Mouse (Mus musculus): ENCODE results near the gene Fam120b.
A peak's percentile ranks its signal among the peaks of the same experiment; 100 is the strongest.

The Fam120b gene

DNA sequence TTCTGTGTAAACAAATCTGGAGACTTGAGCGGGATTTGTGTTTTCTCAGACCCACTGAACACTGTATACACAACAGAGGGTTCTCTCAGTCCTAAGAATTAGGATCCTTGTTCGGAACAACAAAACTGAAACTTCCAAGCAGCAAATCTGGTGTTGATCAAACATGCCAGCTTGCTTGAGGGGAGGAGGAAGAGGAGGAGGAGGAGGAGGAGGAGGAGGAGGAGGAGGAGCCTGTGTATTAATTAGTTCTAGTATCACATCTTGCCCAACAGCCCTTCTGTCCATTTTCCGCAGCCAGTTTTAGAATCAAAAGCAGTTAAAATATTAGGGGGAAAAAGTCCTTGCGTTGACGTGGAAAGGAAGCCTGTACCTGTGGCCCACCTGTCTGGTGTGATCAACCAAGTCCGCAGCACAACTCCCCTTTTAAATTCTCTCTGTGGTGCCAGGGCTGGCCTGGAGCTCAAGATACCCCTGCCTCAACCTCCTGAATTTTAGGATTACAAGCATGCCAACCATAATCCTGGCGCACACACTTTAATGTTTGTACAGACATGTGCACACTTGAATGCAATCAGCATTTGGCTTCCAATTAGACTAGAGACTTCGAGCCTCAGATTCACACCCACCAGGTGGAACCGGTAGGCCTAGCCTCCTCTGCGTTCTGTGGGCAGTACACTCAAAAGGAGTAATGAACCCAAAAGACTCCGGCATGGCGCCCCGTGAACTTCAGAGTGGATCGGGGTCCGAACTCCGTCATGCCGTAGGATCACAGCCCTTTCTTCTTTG, 16.1 kb upstream of the Fam120b start:
- no peak for DNase-seq (ENCODE audit: low spot score in 2 of 2)

DNA sequence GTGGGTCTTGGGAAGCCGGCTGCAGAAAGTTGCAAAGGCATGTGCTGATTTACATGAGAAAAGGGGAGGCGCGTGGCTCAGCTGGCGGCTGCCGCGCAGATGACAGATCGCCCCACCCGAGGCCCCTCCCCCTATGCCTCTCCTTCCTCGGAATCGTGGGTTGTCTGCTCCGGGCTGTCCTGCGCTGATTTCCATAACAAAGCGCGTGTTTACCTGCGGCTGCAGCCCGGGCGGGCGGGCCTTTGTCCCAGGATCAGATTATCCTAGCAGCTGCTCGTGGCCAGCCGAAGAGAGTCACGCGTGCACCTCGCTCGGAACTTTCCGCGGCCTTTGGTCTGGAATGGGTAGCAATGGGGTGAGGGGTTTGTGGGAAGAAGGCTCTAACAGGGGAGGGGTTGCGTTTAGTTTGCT, 15.4 kb upstream of the Fam120b start:
- DNase-seq (ENCODE audit: low spot score in 2 of 2): no peak

DNA sequence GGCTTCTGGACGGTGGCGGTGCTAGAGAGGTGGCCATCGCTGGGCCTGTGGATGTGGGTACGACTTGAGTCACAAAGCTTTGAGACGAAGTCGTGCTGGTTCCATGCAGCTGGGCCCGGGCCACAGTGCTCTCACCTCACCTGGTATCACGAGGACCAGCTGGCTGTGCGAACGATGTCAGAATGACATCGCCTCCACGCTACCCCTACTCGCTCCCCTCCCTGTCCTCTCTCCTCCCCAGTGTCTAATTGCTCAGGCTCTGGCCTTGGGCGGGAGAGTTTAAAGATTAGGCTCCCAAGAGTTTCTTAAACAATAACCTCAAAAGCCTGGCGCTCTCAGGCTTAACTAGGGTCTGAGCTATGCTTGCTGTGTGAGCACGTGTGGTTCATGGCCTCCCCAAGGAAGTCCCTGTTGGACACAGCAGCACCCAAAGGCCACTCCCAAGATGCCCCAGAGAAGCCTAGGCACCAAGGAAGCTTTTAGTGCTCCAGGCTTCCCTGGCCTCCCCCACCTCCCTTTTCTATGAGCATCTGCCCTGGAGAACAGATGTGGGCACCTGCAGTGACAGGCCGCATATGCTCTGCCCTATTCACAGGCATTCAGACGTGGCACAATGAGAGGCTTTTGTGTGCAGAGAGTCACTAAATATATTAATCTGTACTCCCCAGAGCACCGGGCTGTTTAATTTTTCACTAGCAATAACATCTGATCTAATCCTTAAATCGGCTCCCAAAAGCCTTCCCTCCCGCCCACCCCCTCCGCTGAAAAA, 14.7 kb upstream of the Fam120b start:
- DNase-seq (ENCODE audit: low spot score in 2 of 2): no peak

DNA sequence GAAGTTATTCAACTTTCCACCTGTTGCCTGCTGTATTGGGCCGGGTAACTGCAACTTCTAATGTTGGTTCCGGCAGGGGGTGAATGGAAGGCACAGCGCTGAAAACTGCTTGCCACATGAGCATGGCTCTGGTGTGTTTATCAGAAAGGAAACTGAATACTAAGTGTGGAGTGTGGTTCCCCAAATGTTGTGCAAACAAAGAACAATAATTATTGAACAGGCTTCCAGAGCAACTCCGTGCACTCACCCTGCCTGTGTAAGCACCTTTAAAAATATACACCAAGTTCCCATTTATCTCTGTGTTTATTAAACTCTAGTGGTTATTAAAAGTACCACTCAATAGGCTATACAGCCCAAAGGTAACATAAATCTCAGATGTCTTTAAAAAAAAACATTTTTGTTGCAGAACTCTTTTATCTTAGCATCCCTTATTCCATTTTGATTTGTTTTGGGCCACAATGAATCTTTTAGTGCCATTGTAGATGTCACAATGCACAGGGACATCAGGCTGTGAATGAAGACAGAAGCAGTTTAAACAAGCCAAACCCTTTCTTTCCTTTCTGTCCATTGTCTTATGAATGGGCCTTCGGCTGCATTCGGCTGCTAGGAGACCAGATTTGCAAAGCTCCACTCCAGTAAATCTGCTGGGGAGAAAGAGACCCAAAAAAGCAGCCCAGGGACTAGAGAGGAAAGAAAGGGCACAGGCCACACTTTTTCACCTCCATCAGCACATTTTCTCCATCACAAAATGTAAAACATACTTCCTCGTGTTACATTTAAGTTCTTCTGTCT, 13.9 kb upstream of the Fam120b start:
- DNase-seq (ENCODE audit: low spot score in 2 of 2): no peak

DNA sequence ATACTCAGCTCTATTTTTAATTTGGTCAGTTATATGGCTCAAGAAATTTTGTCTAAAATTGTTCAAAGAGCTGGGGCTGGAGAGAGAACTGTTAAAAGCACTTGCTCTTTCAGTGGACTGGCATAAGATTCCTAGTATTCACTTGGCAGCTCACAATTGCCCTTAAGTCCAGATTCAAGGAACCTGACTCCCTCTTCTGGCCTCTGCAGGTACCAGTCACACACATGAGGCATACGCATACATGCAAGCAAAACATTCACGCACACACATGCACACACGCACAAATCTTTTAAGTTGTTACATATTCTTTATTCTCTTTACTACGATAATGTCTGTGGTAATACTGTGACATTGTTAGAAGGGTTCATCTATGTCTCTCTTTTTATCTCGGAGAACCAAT, 12.6 kb upstream of the Fam120b start:
- DNase-seq (ENCODE audit: low spot score in 2 of 2): no peak

DNA sequence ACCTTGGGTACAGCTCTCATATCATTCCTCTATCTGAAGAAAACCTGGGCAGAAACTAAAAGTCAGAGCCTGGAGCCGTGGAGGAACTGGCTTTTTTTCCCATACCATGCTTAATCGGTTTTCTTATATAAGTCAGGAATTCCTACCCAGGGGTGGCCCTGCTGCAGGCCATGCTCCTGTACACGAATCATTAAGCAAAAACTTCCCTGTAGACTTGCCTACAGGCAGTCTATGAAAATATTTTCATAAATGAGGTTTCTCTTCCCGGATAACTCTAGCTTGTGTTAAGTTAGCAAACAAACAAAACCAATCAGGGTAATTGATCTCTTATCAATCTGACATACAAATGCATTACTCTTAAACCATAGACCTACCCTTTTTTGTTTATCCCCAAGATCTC, 7.1 kb upstream of the Fam120b start:
- no peak for DNase-seq (ENCODE audit: low spot score in 2 of 2)

DNA sequence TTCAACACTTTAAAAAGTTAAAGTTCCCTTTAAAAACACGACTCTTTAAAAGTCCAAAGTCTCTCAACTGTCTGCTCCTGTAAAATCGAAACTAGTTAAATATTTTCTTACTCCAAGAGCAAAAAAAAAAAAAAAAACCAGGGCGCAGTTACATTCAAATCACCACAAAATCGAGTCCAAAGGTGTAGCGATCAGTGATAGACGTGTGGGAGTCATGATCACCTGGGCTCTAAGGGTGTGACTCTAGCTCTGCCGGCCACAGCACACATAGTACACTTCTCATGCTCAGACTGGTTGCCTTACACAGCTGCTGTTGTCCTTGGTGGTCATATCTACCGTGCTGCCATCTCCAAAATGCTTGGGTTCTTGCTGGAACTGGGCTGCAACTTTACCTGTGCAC, 6.6 kb upstream of the Fam120b start:
- no peak for DNase-seq (ENCODE audit: low spot score in 2 of 2)

DNA sequence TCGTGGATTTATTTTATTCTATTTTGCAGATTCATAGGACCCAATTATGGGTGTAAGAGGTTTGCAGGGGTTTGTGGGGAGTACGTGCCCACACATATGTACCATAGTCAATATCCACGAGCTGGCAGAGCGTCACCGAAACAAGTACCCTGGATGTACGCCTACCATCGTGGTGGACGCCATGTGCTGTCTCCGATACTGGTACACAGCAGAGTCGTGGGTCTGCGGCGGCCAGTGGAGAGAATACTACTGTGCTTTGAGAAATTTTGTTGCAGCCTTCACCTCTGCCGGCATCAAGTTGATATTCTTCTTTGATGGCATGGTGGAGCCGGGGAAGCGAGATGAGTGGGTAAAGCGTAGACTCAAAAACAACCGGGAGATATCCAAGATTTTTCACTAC, 5.7 kb downstream of the Fam120b start:
- DNase-seq (ENCODE audit: low spot score in 2 of 2): no peak

DNA sequence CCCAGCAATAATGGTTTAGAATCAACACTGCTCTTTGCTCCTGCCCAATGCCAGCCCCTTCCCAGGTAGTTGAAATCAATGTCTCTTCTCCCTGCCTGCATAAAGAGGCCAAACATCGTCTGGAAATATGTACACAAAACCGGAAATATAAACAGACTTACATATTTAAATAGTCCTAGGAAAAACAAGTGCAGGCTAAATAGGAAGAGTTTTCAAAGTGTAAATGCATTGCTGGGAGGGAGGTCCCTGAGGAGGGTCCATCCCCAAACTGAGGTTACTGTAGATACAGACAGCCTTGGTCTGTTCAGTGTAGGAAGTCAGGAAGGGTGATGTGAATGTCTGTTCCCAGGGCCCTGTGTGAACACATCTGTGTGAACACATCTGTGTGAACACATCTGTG, 10.6 kb downstream of the Fam120b start:
- no peak for DNase-seq (ENCODE audit: low spot score in 2 of 2)

DNA sequence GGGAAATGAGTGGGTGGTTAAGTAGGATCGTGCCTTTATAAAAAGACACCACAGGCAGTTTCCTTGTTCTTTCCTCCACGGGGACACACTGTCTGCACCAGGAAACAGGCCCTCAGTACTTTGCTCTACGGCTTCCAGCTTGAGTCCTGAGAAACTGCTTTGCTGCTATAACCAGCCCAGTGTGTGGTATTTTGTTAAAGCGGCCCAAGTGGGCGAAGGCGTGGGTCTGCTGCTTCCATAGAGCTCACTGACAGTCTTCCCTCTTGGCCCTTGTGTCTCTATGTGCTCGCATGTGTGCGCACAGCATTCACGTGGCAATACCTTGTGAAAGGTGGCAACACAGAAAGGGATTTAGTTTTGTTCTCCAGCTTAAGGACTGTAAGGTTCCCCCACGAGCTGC, 13.3 kb downstream of the Fam120b start:
- DNase-seq (ENCODE audit: low spot score in 2 of 2): no peak

DNA sequence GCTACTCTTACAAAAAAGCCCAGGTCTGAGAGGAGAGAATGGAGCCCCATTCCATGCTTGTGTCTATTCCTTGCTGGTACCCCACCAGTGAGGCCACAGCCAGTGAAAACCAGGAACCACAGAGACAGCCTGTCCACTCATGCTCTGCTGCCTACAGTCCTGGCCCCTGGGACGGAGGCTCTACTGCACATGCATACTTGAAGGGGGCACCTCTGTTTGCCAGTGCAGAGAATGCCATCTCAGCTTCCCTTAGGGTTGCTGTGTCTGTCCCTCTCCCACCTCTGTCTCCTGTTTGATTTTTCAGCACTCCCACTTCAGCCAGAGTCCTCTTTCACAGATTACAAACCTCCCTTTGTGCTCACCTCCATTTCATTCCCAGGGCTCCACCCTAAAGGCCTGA, 14.9 kb downstream of the Fam120b start:
- DNase-seq (ENCODE audit: low spot score in 2 of 2): no peak

DNA sequence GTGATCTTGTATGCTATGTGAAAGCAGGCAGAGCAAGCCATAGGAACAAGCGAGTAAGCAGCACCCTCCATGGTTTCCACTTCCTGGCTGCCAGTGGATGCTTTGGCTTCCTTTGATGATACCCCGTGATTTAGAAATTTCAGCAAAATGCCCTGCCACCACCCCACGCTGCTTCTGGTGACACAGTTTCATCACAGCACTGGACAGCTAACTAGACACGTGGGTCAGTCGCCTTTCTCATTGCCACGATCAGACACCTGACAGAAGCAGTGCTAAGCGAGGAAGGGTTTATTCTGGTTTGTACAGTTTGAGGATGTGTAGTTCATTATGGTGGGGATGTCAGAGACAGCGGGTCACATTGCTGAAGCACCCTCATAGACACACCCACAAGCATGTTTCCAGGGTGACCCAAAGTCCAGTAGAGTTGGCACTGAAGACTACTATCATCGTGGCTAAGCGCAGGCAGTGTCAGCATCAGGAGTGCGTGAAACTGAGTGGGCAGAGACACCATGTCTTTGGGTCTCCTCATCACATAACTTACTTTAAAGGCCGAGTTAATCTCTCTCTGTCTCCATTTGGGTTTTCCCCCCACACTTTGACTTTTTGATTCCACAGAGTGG, 20.7 kb downstream of the Fam120b start:
- no peak for DNase-seq (ENCODE audit: low spot score in 2 of 2)

DNA sequence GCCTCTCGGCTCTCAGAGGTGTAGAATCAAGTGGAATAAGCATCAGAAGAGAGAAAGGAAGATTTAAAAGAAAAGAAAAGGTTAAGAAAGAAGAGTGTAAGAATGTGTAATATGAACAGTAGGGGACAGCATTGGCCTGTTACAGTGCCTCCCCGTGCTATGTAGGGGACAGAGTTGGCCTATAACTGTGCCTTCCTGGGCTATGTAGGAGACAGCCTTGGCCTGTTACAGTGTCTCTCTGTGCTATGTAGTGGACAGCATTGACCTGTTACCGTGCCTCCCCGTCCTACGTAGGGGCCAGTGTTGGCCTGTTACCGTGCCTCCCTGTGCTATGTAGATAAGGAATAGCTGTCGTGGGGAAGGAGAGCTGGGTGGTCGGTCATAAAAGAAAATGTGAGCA, 23.5 kb downstream of the Fam120b start:
- no peak for DNase-seq (ENCODE audit: low spot score in 2 of 2)

DNA sequence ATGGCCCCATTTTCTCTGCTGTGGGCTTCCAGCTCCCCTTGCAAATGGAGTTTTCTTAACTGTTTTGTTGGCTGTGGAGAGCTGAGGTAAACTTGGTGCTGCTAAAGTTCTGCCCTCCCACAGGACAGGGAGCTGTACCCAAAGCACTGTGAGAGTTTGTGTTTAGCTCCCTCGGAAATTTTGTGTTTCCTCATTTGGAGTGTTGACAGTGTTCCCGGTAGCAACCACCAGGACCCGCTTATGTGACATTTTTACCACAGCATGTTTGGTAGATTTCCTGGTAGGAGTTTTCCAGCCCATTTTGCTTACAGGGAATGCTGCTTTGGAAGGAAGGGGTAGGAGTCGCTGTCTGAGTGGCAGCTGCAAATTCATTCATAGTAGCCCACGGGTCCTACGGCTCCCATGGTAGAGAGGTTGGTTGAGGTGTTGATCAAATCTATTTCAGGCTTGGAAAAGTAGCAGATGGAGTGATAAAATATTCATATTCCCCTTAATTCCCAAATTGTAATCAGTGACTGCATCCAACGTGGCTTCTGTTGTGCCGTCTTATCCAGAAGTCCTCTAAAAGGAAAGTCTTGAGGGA, 24.1 kb downstream of the Fam120b start:
- no peak for DNase-seq (ENCODE audit: low spot score in 2 of 2)

DNA sequence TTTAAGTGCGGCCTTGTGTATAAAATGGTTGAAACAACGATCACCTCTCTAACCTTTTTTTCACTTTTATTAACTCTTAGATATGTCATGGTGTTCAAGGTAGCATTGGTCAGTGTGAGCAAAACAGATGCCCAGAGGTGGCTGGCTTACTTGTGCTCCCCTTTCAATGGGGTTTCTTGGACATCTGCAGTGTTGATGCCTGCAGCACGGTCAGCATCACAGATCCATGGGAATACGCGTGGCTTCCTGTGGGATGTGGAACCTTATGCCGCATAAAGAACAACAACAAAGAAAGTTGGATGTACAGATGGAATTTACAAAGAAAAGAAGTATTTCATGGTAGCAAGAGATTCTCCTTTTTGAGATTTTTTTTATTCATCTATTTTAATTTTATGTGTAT, 25.4 kb downstream of the Fam120b start:
- DNase-seq (ENCODE audit: low spot score in 2 of 2): no peak

DNA sequence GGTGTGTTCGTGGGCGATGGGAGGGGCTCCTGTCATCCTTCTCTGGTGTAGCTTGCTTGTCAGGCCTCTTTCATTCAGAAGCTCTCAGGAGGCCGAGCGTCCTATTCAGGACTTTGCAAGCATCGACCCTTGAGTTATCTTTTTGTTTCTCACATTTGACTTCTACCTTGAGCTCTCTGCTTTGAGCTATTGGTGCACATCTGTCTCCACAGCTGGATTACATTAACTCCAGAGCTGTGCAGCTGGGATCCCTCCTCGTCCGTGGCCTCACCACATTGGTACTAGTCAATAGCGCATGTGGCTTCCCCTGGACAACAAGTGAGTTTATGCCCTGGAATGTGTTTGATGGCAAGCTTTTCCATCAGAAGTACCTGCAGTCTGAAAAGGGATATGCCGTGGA, 26.7 kb downstream of the Fam120b start:
- DNase-seq (ENCODE audit: low spot score in 2 of 2): no peak

DNA sequence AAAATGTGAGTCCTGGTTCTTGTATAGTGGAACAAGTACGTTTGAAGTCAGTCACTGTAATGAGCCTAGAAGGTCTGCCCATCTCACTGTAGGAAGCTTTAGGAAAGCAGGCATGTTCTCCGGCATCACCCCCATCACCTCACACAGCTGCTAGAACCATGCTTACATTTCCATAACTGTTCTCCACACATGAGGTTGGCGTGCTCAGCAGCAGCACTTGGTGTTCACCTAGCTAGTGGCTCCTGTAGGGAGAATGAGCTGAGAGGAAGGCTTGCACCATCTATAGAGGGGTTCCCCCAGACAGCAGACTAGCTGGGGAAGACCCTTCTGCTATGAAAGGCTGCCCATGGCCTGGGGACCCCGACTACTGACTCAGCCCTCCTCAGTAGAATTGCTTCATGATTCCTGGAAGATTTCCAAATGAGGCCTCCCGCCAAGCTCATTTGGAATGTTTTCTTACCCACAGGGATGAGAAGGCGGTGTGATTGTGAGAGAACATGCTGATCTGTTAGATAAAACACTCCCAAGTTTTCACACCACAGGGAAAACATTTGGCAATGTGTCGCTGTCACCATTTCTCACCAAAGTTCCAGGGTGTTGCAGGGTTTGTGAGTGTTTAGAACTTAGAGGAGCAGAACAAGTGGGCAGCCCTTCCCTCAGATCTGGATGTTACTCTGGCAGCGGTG, 27.2 kb downstream of the Fam120b start:
- peak; percentile 31 to 39 for DNase-seq (ENCODE audit: low spot score in 2 of 2)

DNA sequence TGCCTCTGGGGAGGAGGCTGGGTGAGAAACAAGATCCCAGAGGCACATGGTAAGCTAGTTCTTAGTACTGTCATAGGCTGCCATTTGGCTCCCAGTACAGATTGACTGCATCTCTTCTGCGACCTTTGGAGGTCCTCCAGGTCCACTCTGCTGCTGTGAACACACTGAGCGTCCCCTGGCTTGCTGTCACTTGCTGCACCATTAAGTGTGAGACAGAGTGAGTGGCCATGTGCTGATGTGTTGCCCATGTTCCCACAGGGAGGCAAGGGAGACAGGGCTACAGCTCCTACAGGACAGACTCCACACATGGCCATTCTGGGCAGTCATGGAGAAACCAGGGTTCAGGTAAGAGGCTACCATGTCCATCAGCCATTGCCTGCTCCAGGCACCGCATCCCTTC, 29.9 kb downstream of the Fam120b start:
- peak; percentile 27 to 34 for DNase-seq (ENCODE audit: low spot score in 2 of 2)

DNA sequence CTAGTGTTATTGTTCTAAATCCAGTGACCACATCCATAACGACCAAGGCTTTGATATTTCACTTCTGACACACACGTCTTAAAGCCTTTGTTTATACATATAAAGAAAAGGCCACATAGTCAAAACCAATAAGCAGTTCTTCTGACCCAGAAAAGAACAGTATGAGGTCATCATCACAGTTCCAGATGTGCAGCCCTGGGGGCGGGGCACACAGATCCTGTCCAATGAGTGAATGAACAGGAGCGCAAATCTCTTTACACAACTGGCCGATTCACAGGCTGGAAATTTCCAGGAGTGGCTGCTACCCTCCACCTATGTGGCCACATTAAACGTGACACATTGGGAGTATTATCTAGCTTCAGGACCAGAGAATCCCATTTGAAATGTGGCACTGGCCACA, 33.4 kb downstream of the Fam120b start:
- DNase-seq (ENCODE audit: low spot score in 2 of 2): no peak

DNA sequence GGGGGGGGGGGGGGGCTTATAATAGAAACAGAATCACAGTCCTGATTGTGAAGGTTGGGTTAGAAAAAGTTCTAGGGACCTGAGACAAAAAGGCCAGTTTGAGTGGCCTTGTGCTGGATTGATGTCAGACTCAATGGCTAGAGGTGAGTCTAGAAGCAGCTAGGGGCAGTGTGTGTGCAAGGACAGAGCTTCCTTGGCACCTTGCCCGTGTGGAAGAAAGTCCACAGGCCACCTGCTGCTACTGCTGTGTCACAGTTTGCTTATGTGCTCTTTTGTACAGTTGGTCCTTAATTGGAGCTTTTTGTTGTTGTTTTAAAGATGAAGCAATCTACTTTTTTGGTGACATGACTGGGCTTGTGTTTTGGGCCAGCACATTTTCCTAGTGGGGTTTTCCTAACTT, 33.9 kb downstream of the Fam120b start:
- DNase-seq (ENCODE audit: low spot score in 2 of 2): no peak

DNA sequence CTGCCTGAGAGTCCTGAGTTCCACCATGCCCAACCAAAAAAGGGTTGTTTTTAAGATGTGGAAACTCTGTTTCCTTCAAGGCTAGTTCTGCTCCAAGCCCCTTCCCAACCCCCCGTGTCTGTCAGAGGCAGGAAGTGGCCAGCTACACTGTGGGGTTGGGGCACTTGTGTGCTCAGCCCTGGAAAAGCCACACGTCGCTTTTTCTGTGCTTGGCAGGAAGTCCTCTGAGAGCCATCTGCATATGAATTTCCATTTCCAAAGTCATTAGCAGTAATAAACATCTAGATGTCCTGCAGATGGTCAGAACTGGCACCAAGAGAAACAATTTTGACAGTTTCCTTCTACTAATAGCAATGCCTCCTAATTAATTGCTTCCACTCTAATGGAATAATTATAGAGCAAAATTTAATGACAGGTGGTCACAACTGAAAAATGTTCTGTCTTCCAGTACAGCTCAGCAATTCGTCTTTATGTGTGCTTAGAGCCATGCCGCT, 35.1 kb downstream of the Fam120b start:
- DNase-seq (ENCODE audit: low spot score in 2 of 2): no peak
